Mouse (Mus musculus): Measurements from ENCODE around the gene Olfr1062. TPM values are rescaled to one million over a fixed set of nuclear protein-coding genes. Genes with fewer than 3 reads are reported as not detected.
"Not testable (repeated sequence)": the region's sequence is repeated elsewhere in the genome, so short reads cannot be mapped to it uniquely, and the experiment has no call there.

Olfr1062 gene
- polyA plus RNA-seq (2015; fragmentation: Nextera tagmentation; extraction: Ambion mirVana): not detected in 2 replicates

DNA sequence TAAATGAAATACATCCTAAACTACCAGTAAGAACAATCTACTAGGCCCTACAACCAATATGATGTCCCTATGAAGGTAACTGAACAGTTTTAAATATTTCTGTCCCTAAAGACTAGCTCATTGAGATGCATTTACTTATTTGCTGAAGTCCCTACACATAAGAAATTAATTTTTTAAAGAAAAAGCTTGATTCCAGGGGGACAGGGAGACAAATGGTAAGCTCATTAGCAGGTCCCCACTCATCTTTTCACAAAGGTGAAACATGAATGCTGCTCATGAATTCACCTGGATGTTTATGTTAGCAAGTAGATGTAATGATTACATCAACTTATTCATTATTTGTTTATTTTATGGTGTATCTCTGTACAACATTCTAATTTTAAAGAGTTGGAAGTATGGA lies at the start of gene Olfr1062:
Gene Olfr1062, minus strand, starts transcription at position 101 of the 400 bp plus-strand sequence.
- H3K4me3 ChIP-seq (ENCODE audit: low read depth, low read length); H3K4me1 ChIP-seq (replicated peaks; ENCODE audit: control insufficient read depth, insufficient read depth); H3K9ac ChIP-seq (ENCODE audit: low read length); DNase-seq (ENCODE audit: low spot score); H3K36me3 ChIP-seq (ENCODE audit: control insufficient read depth, insufficient read depth, low read length); H3K27me3 ChIP-seq (ENCODE audit: control insufficient read depth, insufficient read depth, low read length); H3K27ac ChIP-seq (replicated peaks); H3K4me2 ChIP-seq (replicated peaks; ENCODE audit: low read depth); ATAC-seq (ENCODE audit: low FRiP score, low TSS enrichment); H3K9me3 ChIP-seq (ENCODE audit: control insufficient read depth, low read length): not testable (repeated sequence)

GRCm38 (mm10) chr2:86464442-86465109 lies 38.0 kb upstream of the Olfr1062 start:
- DNase-seq (ENCODE audit: low spot score) (peak; percentile 43), ATAC-seq (ENCODE audit: low FRiP score, low TSS enrichment) (no peak)
- Histone ChIP-seq H3K4me3 (ENCODE audit: low read depth, low read length) (no peak overlapping the region), H3K9me3 (ENCODE audit: control insufficient read depth, low read length) (no peaks in the 10 kb centered on the region), H3K4me2 (replicated peaks; ENCODE audit: low read depth) (0 out of 2 replicates have a peak overlapping the region, but pooled peaks have one; percentile 33), H3K36me3 (ENCODE audit: control insufficient read depth, insufficient read depth, low read length) (no peaks in the 10 kb centered on the region), H3K9ac (ENCODE audit: low read length) (no peak overlapping the region), H3K27ac (replicated peaks) (no peak overlapping the region), H3K27me3 (ENCODE audit: control insufficient read depth, insufficient read depth, low read length) (no peaks in the 10 kb centered on the region), H3K4me1 (replicated peaks; ENCODE audit: control insufficient read depth, insufficient read depth) (no peaks in the 10 kb centered on the region)
- WGBS: 21% methylated on average over 10 of the region's 10 CpGs
- peak; percentile 80 for TF ChIP-seq CTCF (IDR thresholded peaks at IDR 0.05; ENCODE audit: low read depth)
- TF ChIP-seq EP300 (optimal IDR thresholded peaks at IDR 0.05): no peak

GRCm38 (mm10) chr2:86460434-86460833 lies 33.9 kb upstream of the Olfr1062 start:
- DNase-seq (ENCODE audit: low spot score): no peak
- H3K4me2 ChIP-seq (replicated peaks; ENCODE audit: low read depth): no peak overlapping the region
- H3K27me3 ChIP-seq (ENCODE audit: control insufficient read depth, insufficient read depth, low read length): no peaks in the 10 kb centered on the region
- no peak overlapping the region for H3K27ac ChIP-seq (replicated peaks)
- no peak for ATAC-seq (ENCODE audit: low FRiP score, low TSS enrichment)
- no peaks in the 10 kb centered on the region for H3K4me1 ChIP-seq (replicated peaks; ENCODE audit: control insufficient read depth, insufficient read depth)
- H3K9ac ChIP-seq (ENCODE audit: low read length): no peak overlapping the region
- no peaks in the 10 kb centered on the region for H3K36me3 ChIP-seq (ENCODE audit: control insufficient read depth, insufficient read depth, low read length)
- H3K4me3 ChIP-seq (ENCODE audit: low read depth, low read length): no peak overlapping the region
- 77% methylated on average over 1 of the region's 1 CpGs for WGBS
- TF ChIP-seq CTCF (IDR thresholded peaks at IDR 0.05; ENCODE audit: low read depth) (no peak), EP300 (optimal IDR thresholded peaks at IDR 0.05) (no peak)
- no peaks in the 10 kb centered on the region for H3K9me3 ChIP-seq (ENCODE audit: control insufficient read depth, low read length)

- no peak within 1 kb of the TSS for H3K27ac ChIP-seq (replicated peaks)
- WGBS: 75% methylated on average over 1 of the region's 1 CpGs
- DNase-seq (ENCODE audit: low spot score) (no peak), ATAC-seq (ENCODE audit: low FRiP score, low TSS enrichment) (no peak)
- no peaks in the 10 kb centered on the region for H3K4me1 ChIP-seq (replicated peaks; ENCODE audit: control insufficient read depth, insufficient read depth)
- no peak within 1 kb of the TSS for H3K4me3 ChIP-seq (ENCODE audit: low read depth, low read length)
- no peak within 1 kb of the TSS for H3K4me2 ChIP-seq (replicated peaks; ENCODE audit: low read depth)
- no peak within 1 kb of the TSS for H3K9ac ChIP-seq (ENCODE audit: low read length)
- no peaks in the 10 kb centered on the region for H3K27me3 ChIP-seq (ENCODE audit: control insufficient read depth, insufficient read depth, low read length)
- TF ChIP-seq EP300 (optimal IDR thresholded peaks at IDR 0.05) (no peak), CTCF (IDR thresholded peaks at IDR 0.05; ENCODE audit: low read depth) (no peak)
- H3K36me3 ChIP-seq (ENCODE audit: control insufficient read depth, insufficient read depth, low read length): no peaks in the 10 kb centered on the region
- H3K9me3 ChIP-seq (ENCODE audit: control insufficient read depth, low read length): no peaks in the 10 kb centered on the region
These were observed 29.6 kb upstream of the Olfr1062 start, which contains the start of gene Olfr1066 for GRCm38 (mm10) chr2:86456169-86456568. Olfr1066 (minus strand) TSS chr2:86456269.

DNA sequence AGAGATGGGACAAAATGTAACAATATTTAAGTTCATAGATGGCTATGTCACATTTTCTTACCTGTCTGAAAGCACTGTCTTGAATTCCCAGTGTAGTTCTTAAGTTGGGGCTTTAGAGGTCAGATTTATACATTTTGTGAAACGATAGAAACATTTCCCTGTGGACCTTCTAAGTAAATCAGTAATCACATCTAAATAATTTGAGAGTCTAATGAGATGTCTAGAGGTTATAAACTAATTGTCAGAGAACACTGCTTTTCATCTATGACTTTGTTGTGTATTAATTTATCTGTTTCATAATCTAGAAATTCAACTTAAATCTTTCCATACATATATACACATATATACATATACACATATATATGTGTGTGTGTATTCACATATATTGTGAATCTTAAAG lies 23.9 kb upstream of the Olfr1062 start, which contains the start of gene Olfr1065:
Gene Olfr1065, minus strand, starts transcription at position 101 of the 400 bp plus-strand sequence.
- H3K9me3 ChIP-seq (ENCODE audit: control insufficient read depth, low read length); ATAC-seq (ENCODE audit: low FRiP score, low TSS enrichment); H3K27me3 ChIP-seq (ENCODE audit: control insufficient read depth, insufficient read depth, low read length); H3K36me3 ChIP-seq (ENCODE audit: control insufficient read depth, insufficient read depth, low read length); H3K4me3 ChIP-seq (ENCODE audit: low read depth, low read length); DNase-seq (ENCODE audit: low spot score); H3K27ac ChIP-seq (replicated peaks); H3K4me1 ChIP-seq (replicated peaks; ENCODE audit: control insufficient read depth, insufficient read depth); H3K4me2 ChIP-seq (replicated peaks; ENCODE audit: low read depth); H3K9ac ChIP-seq (ENCODE audit: low read length): not testable (repeated sequence)
- no CpG with 5 or more reads among the region's 1 CpGs for WGBS

GRCm38 (mm10) chr2:86442101-86442500 lies 15.6 kb upstream of the Olfr1062 start:
- H3K27ac ChIP-seq (replicated peaks); H3K4me2 ChIP-seq (replicated peaks; ENCODE audit: low read depth); DNase-seq (ENCODE audit: low spot score); H3K4me3 ChIP-seq (ENCODE audit: low read depth, low read length); H3K27me3 ChIP-seq (ENCODE audit: control insufficient read depth, insufficient read depth, low read length); H3K36me3 ChIP-seq (ENCODE audit: control insufficient read depth, insufficient read depth, low read length); ATAC-seq (ENCODE audit: low FRiP score, low TSS enrichment); H3K4me1 ChIP-seq (replicated peaks; ENCODE audit: control insufficient read depth, insufficient read depth); H3K9me3 ChIP-seq (ENCODE audit: control insufficient read depth, low read length); H3K9ac ChIP-seq (ENCODE audit: low read length): not testable (repeated sequence)
- 62% methylated on average over 1 of the region's 1 CpGs for WGBS

DNA sequence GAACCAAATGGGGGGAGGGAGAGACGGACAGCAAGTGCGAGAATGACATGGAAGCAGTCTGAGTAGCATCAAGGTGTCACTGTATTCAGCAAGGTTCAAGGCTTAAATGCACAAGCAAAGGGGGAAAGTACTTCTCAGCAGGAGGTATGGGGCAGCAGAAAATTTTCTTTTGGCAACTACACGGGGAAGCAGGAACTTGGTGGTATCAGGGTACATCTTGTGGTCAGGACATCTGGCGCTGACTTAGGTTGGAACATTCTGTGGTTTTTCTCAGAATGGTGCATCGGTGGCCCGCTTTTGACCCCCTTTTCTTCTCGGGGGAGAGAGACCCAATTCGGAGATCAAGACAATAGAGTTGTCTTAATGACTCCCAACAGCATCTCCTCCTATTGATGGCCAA lies 2.0 kb upstream of the Olfr1062 start:
- not testable (repeated sequence) for DNase-seq (ENCODE audit: low spot score); H3K27ac ChIP-seq (replicated peaks); H3K27me3 ChIP-seq (ENCODE audit: control insufficient read depth, insufficient read depth, low read length); H3K36me3 ChIP-seq (ENCODE audit: control insufficient read depth, insufficient read depth, low read length); H3K9ac ChIP-seq (ENCODE audit: low read length); H3K4me1 ChIP-seq (replicated peaks; ENCODE audit: control insufficient read depth, insufficient read depth); H3K4me3 ChIP-seq (ENCODE audit: low read depth, low read length); H3K9me3 ChIP-seq (ENCODE audit: control insufficient read depth, low read length); ATAC-seq (ENCODE audit: low FRiP score, low TSS enrichment); H3K4me2 ChIP-seq (replicated peaks; ENCODE audit: low read depth)
- WGBS: 88% methylated on average over 8 of the region's 8 CpGs

Data from stomach, postnatal 0 days (tissue).